Mouse (Mus musculus): ENCODE measurements around the gene Camk1d. TPM values are rescaled to one million over a fixed set of nuclear protein-coding genes. Genes with fewer than 3 reads are reported as not detected.

The Camk1d gene
- total RNA-seq, 2 experiments from 2014 or later, result 5.0 TPM

- DNase-seq, result peak in 1 of 2 experiments; percentile 11
- intact Hi-C loops (cut with DNase I), result loop anchor here (10.0 kb wide), 1 partner anchor 347 kb away; no protein-coding TSS in a partner anchor
These were observed 283.0 kb downstream of the Camk1d start for GRCm38 (mm10) chr2:5431309-5431708.

GRCm38 (mm10) chr2:5429921-5430320 lies 284.4 kb downstream of the Camk1d start:
- intact Hi-C loops (cut with DNase I), result loop anchor here (10.0 kb wide), 1 partner anchor 345 kb away; no protein-coding TSS in a partner anchor
- DNase-seq, result no peak

GRCm38 (mm10) chr2:5426110-5426509 lies 288.2 kb downstream of the Camk1d start:
- DNase-seq, result no peak
- intact Hi-C loops (cut with DNase I), result no loop called here

GRCm38 (mm10) chr2:5425612-5426011 lies 288.7 kb downstream of the Camk1d start:
- DNase-seq, result no peak
- intact Hi-C loops (cut with DNase I), result no loop called here

GRCm38 (mm10) chr2:5420621-5421196 lies 293.6 kb downstream of the Camk1d start:
- intact Hi-C loops (cut with DNase I), result no loop called here
- no peak for DNase-seq

GRCm38 (mm10) chr2:5418802-5419201 lies 295.5 kb downstream of the Camk1d start:
- intact Hi-C loops (cut with DNase I), result no loop called here
- DNase-seq, result no peak

GRCm38 (mm10) chr2:5417158-5418032 lies 296.9 kb downstream of the Camk1d start:
- intact Hi-C loops (cut with DNase I), result no loop called here
- peak; percentile 19 to 36 for DNase-seq

GRCm38 (mm10) chr2:5411774-5412173 lies 302.5 kb downstream of the Camk1d start:
- DNase-seq, result no peak
- intact Hi-C loops (cut with DNase I), result no loop called here

GRCm38 (mm10) chr2:5403850-5404249 lies 310.5 kb downstream of the Camk1d start:
- intact Hi-C loops (cut with DNase I), result loop anchor here (5.0 kb wide), 1 partner anchor 312 kb away; no protein-coding TSS in a partner anchor
- DNase-seq, result peak in 1 of 2 experiments; percentile 24

- intact Hi-C loops (cut with DNase I), result loop anchor here (5.0 kb wide), 1 partner anchor 310 kb away; no protein-coding TSS in a partner anchor
These were observed 312.3 kb downstream of the Camk1d start for GRCm38 (mm10) chr2:5402036-5402435.

GRCm38 (mm10) chr2:5398505-5398904 lies 315.8 kb downstream of the Camk1d start:
- DNase-seq, result no peak
- intact Hi-C loops (cut with DNase I), result no loop called here

More at GRCm38 (mm10) chr2:5402036-5402435, 312.3 kb downstream of the Camk1d start:
- DNase-seq, result no peak

- no peak for DNase-seq
- intact Hi-C loops (cut with DNase I), result no loop called here
These were observed 316.3 kb downstream of the Camk1d start for GRCm38 (mm10) chr2:5398043-5398442.

GRCm38 (mm10) chr2:5397468-5397867 lies 316.8 kb downstream of the Camk1d start:
- intact Hi-C loops (cut with DNase I), result no loop called here
- DNase-seq, result no peak

- intact Hi-C loops (cut with DNase I), result no loop called here
- peak in 1 of 2 experiments; percentile 7 for DNase-seq
These were observed 317.9 kb downstream of the Camk1d start for GRCm38 (mm10) chr2:5396415-5396814.

GRCm38 (mm10) chr2:5395873-5396272 lies 318.4 kb downstream of the Camk1d start:
- intact Hi-C loops (cut with DNase I), result no loop called here
- DNase-seq, result no peak

- intact Hi-C loops (cut with DNase I), result no loop called here
- DNase-seq, result no peak
These were observed 321.4 kb downstream of the Camk1d start for GRCm38 (mm10) chr2:5392921-5393320.

GRCm38 (mm10) chr2:5392470-5392869 lies 321.8 kb downstream of the Camk1d start:
- DNase-seq, result no peak
- intact Hi-C loops (cut with DNase I), result no loop called here

GRCm38 (mm10) chr2:5388381-5388780 lies 325.9 kb downstream of the Camk1d start:
- no peak for DNase-seq
- intact Hi-C loops (cut with DNase I), result no loop called here

GRCm38 (mm10) chr2:5381712-5382710 lies 332.3 kb downstream of the Camk1d start:
- intact Hi-C loops (cut with DNase I), result no loop called here

GRCm38 (mm10) chr2:5380973-5381372 lies 333.3 kb downstream of the Camk1d start:
- DNase-seq, result no peak
- intact Hi-C loops (cut with DNase I), result no loop called here

More at GRCm38 (mm10) chr2:5381712-5382710, 332.3 kb downstream of the Camk1d start:
- DNase-seq, result peak in 1 of 2 experiments; percentile 4

Data from heart, postnatal 14 days (tissue).